Mouse (Mus musculus) MN1 (cell line): ENCODE results near the gene Nlrc3.
"Not testable (repeated sequence)": the region's sequence is repeated elsewhere in the genome, so short reads cannot be mapped to it uniquely, and the experiment has no call there.

Experiments
- DNase-seq: peaks from one replicate; pipeline ENCODE4 v3.0.0-alpha.2; 2016; ENCODE audit warnings: low spot score

Gene Nlrc3

GRCm38 (mm10) chr16:3976251-3976671, at the start of gene Nlrc3:
TSS of gene Nlrc3 (minus strand) at chr16:3976632.
- no peak for DNase-seq

- DNase-seq, result no peak
Measured at GRCm38 (mm10) chr16:4022719-4023118, 46.3 kb upstream of the Nlrc3 start.

GRCm38 (mm10) chr16:4021241-4021640, 44.8 kb upstream of the Nlrc3 start:
- no peak for DNase-seq

GRCm38 (mm10) chr16:4017466-4017865, 41.0 kb upstream of the Nlrc3 start:
- not testable (repeated sequence) for DNase-seq

GRCm38 (mm10) chr16:4016786-4017185, 40.4 kb upstream of the Nlrc3 start:
- DNase-seq, result not testable (repeated sequence)

GRCm38 (mm10) chr16:4014040-4014668, 37.7 kb upstream of the Nlrc3 start:
- no peak for DNase-seq

- no peak for DNase-seq
Measured at GRCm38 (mm10) chr16:4012882-4013570, 36.6 kb upstream of the Nlrc3 start.

- DNase-seq, result peak; percentile 99
Measured at GRCm38 (mm10) chr16:4003489-4004398, 27.3 kb upstream of the Nlrc3 start, which contains the start of gene Slx4. TSS of gene Slx4 (minus strand) at chr16:4003770.

- no peak for DNase-seq
Measured at GRCm38 (mm10) chr16:3988410-3988809, 12.0 kb upstream of the Nlrc3 start.

- DNase-seq, result no peak
Measured at GRCm38 (mm10) chr16:3983146-3983700, 6.8 kb upstream of the Nlrc3 start.

GRCm38 (mm10) chr16:3982173-3982572, 5.7 kb upstream of the Nlrc3 start:
- DNase-seq, result no peak

- DNase-seq, result no peak
Measured at GRCm38 (mm10) chr16:3976712-3977111, 280 bp upstream of the Nlrc3 start.

GRCm38 (mm10) chr16:3975658-3976057, 774 bp downstream of the Nlrc3 start:
- DNase-seq, result no peak

GRCm38 (mm10) chr16:3974456-3974855, 2.0 kb downstream of the Nlrc3 start:
- DNase-seq, result not testable (repeated sequence)

- no peak for DNase-seq
Measured at GRCm38 (mm10) chr16:3965534-3965933, 10.9 kb downstream of the Nlrc3 start.

GRCm38 (mm10) chr16:3964990-3965389, 11.4 kb downstream of the Nlrc3 start:
- DNase-seq, result no peak

GRCm38 (mm10) chr16:3959261-3959660, 17.2 kb downstream of the Nlrc3 start:
- no peak for DNase-seq

- no peak for DNase-seq
Measured at GRCm38 (mm10) chr16:3956369-3956768, 20.1 kb downstream of the Nlrc3 start.

- no peak for DNase-seq
Measured at GRCm38 (mm10) chr16:3951141-3951540, 25.3 kb downstream of the Nlrc3 start.

- no peak for DNase-seq
Measured at GRCm38 (mm10) chr16:3934701-3935100, 41.7 kb downstream of the Nlrc3 start.

GRCm38 (mm10) chr16:3934091-3934490, 42.3 kb downstream of the Nlrc3 start:
- DNase-seq, result no peak

GRCm38 (mm10) chr16:3933536-3933935, 42.9 kb downstream of the Nlrc3 start:
- no peak for DNase-seq
